Mouse (Mus musculus) C2C12 (cell line): ENCODE measurements at regions not wholly inside any gene's neighbourhood (a gene's known extent, or its start where the extent isn't known, plus 50 kb on each side); places are given as distances from the start of the nearest gene placed in this dataset.
"Not testable (repeated sequence)": the region's sequence is repeated elsewhere in the genome, so short reads cannot be mapped to it uniquely, and the experiment has no call there.

ENCODE experiments used
- H3K27me3 ChIP-seq: one replicate; pipeline ENCODE4 v1.6.1; 2011; ENCODE audit not compliant: control insufficient read depth, insufficient read depth, insufficient read length
- H3K36me3 ChIP-seq: one replicate; pipeline ENCODE4 v1.6.1; 2011; ENCODE audit not compliant: control insufficient read depth, insufficient read depth
- H3K4me3 ChIP-seq: one replicate; pipeline ENCODE4 v1.5.1; 2011; ENCODE audit warnings: mild to moderate bottlenecking, control low read depth; ENCODE audit not compliant: poor library complexity, insufficient read depth, severe bottlenecking
- H3K79me2 ChIP-seq: one replicate; pipeline ENCODE4 v1.6.1; 2011; ENCODE audit not compliant: control insufficient read depth, insufficient read depth
- H3K79me3 ChIP-seq: one replicate; pipeline ENCODE4 v1.6.1; 2011; ENCODE audit warnings: low read depth, control low read depth
- H3ac ChIP-seq: one replicate; pipeline ENCODE3; 2011; ENCODE audit warnings: low read depth; ENCODE audit not compliant: control insufficient read depth, insufficient read length
- CEBPB ChIP-seq: IDR thresholded peaks from one replicate; pipeline ENCODE4 v1.6.1; 2011; ENCODE audit warnings: low read depth, mild to moderate bottlenecking, control low read depth, moderate library complexity
- CTCF ChIP-seq: IDR thresholded peaks from one replicate; pipeline ENCODE4 v1.5.1; 2011; ENCODE audit not compliant: control insufficient read depth, insufficient read depth, insufficient read length
- FOSL1 ChIP-seq: IDR thresholded peaks from one replicate; pipeline ENCODE4 v1.8.0; 2011; ENCODE audit warnings: mild to moderate bottlenecking, low read length; ENCODE audit not compliant: poor library complexity, insufficient read depth, severe bottlenecking
- MAX ChIP-seq: IDR thresholded peaks from one replicate; pipeline ENCODE4 v1.6.1; 2011; ENCODE audit warnings: mild to moderate bottlenecking, control low read depth
- MYOD1 ChIP-seq: IDR thresholded peaks from one replicate; pipeline ENCODE4 v1.6.1; 2011; ENCODE audit warnings: low read depth; ENCODE audit not compliant: control insufficient read depth, insufficient read length
- MYOG ChIP-seq: IDR thresholded peaks from one replicate; pipeline ENCODE4 v1.6.1; 2011; ENCODE audit not compliant: control insufficient read depth, insufficient read length; ENCODE audit errors: extremely low read depth
- USF1 ChIP-seq: IDR thresholded peaks from one replicate; pipeline ENCODE4 v1.6.1; 2011; ENCODE audit warnings: low read depth, mild to moderate bottlenecking, control low read depth, moderate library complexity

DNA sequence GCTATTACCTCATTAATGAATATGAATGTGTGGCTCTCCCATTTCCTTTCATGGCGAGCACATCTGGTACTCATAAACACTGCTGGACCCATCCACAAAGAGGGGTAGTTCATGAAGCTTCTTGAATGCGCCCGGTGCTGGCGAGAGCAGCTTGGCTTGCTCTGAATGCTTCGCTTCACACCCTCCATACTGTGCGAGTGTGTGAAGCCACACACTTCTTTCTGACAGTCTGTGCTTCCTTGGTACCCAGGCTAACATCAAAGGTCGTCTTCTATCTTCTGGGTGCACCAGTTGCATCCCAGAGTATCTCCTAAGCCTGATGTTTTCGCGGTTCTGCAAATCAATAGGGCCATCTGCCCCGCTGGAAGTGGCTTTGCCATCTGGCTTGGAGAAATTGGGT is 85.8 kb upstream of the Cntn1 start:
- Histone ChIP-seq H3K27me3 (no peaks in the 10 kb centered on the region), H3K36me3 (no peaks in the 10 kb centered on the region), H3K4me3 (no peak overlapping the region), H3K79me2 (no peaks in the 10 kb centered on the region), H3K79me3 (no peaks in the 10 kb centered on the region), H3ac (no peak overlapping the region)
- TF ChIP-seq MYOD1 (no peak), USF1 (no peak), CEBPB (no peak), MYOG (no peak), CTCF (no peak), MAX (no peak), FOSL1 (no peak)

DNA sequence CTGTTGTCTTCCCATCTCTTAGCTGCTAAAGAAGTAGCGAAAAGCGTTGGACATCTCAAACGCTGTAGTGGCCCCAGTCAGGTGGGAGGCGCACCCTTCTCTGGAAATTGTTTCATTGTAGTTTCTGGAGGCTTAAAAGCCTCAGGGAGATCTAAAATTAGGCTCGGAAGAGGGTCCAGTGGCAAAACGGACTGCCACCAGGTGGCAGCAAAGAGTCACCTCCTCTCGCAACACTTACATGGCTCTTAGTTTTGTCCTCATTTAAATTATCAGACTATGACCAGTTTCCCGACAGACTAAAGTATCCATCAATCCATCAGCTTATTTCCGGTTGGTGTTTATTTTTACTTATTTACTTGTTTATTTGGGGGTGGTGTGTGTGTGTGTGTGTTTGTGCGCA is 81.6 kb upstream of the Cntn1 start:
- Histone ChIP-seq H3K27me3 (no peaks in the 10 kb centered on the region), H3K36me3 (no peaks in the 10 kb centered on the region), H3K4me3 (no peak overlapping the region), H3K79me2 (no peaks in the 10 kb centered on the region), H3K79me3 (no peaks in the 10 kb centered on the region), H3ac (no peak overlapping the region)
- TF ChIP-seq CTCF = peak; percentile 72
- TF ChIP-seq CEBPB = no peak

DNA sequence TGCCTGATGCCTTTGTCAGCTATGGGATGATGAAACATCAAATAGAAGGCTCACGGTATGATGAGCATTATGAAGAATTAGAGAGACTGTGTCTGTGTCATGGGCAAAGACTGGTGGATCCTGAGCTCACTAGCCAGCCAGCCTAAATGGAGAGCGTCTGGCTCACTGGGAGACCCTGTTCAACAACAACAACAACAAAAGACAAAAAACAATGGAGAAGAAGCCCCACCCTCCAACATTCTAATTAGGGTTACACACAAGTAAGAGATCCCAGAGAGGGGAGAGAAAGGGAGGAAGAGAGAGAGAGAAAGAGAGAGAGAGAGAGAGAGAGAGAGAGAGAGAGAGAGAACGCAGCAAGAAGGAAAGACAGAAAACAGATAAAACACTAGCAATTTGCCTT is 79.6 kb upstream of the Cntn1 start:
- no peaks in the 10 kb centered on the region for H3K36me3 ChIP-seq
- H3K27me3 ChIP-seq = no peaks in the 10 kb centered on the region
- TF ChIP-seq CTCF (no peak), CEBPB (no peak), MYOG (no peak), USF1 (no peak), MYOD1 (no peak), MAX (no peak), FOSL1 (no peak)

DNA sequence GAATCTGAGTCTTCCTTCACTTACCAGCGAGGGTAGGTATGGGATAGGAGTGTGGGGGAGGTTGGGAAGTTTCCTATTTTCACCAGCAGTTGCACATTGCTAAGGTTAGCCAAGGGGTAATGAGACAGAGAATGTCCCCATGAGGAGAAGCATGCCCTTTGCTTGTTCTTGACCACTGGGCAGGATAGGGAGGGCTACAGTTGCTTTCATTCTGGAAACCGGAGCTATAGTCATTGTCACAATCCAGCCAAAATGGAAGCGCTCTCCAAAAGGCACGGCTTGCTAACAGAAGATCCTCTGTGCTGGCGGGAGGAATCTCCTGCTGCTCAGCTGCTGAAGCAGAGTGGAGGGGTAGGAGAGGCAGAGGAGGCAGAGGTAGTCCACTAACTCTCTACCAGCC is 79.1 kb upstream of the Cntn1 start:
- TF ChIP-seq FOSL1 (no peak), CEBPB (no peak), CTCF (no peak), MYOD1 (no peak), USF1 (no peak), MYOG (no peak), MAX (no peak)
- no peaks in the 10 kb centered on the region for H3K79me2 ChIP-seq
- H3K36me3 ChIP-seq = no peaks in the 10 kb centered on the region
- H3K79me3 ChIP-seq = no peaks in the 10 kb centered on the region
- H3K27me3 ChIP-seq = no peaks in the 10 kb centered on the region
- no peak overlapping the region for H3K4me3 ChIP-seq
- no peak overlapping the region for H3ac ChIP-seq

More for the DNA sequence above, 79.6 kb upstream of the Cntn1 start:
- Histone ChIP-seq H3K79me3 (no peaks in the 10 kb centered on the region), H3K4me3 (no peak overlapping the region), H3K79me2 (no peaks in the 10 kb centered on the region), H3ac (no peak overlapping the region)

DNA sequence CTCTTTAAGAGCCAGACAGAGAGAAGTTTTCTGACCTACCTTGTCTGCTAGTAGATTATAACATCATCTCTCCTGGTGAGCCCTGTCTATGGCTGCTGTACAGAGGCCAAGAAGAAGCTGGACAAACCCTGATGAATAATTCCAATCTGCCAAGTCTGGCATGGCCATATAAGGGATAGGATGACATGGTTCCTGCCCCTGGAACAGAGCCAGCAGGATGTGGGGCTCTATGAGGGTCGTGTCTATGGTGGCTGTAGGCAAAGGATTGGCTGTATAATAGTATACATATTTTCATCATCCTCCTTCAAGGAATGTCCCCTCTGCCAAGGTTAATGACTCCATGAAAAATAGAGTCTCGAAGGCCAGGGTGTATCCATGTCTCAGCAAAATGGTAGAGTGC is 75.4 kb upstream of the Cntn1 start:
- Histone ChIP-seq H3K27me3 (no peaks in the 10 kb centered on the region), H3K4me3 (no peak overlapping the region), H3K79me3 (no peaks in the 10 kb centered on the region), H3K36me3 (no peaks in the 10 kb centered on the region), H3ac (no peak overlapping the region), H3K79me2 (no peaks in the 10 kb centered on the region)
- TF ChIP-seq CTCF (no peak), MYOG (no peak), FOSL1 (no peak), MYOD1 (no peak), CEBPB (no peak), USF1 (no peak)

DNA sequence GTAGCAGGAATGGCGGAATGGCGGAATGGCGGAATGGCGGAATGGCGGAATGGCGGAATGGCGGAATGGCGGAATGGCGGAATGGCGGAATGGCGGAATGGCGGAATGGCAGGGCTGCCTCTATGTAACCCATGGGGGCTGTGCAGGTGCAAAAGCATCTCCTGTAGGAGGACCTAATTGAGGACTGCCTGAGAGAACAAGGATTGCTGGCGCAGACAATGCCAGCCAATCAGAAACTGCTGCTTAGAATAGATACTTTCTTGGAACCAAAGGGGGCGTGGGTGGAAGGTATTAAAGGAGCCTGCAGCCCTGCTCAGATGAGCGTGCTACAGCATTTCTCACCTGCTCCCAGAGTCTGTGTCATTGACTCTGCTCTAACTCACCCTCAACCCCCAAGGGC is 67.8 kb upstream of the Cntn1 start:
- H3K4me3 ChIP-seq = not testable (repeated sequence)

DNA sequence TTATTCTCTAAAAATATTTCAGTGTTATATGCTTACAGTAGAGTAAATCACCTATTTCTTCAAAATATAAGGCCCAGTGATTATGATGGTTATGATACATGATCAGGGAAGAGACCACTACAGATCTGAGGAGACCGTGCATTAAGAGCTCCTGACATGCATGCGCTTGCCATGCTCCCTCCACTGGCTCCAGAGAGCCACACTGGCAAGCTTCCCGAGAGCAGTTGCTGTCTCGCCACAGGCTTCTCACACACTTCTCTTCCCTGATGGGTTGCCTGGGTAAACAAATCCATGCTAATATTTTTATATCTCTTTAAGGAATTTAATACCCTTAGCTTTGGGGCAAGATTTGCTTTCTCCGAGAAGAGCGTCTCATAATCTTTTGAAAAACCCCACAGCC is 50.9 kb upstream of the Cntn1 start:
- no peak overlapping the region for H3ac ChIP-seq
- H3K79me2 ChIP-seq = no peaks in the 10 kb centered on the region
- no peaks in the 10 kb centered on the region for H3K79me3 ChIP-seq
- H3K4me3 ChIP-seq = no peak overlapping the region
- no peak for TF ChIP-seq USF1
- TF ChIP-seq FOSL1 = no peak
- H3K27me3 ChIP-seq = no peaks in the 10 kb centered on the region
- H3K36me3 ChIP-seq = no peaks in the 10 kb centered on the region

More for the DNA sequence above, 67.8 kb upstream of the Cntn1 start:
- H3K79me3 ChIP-seq, H3ac ChIP-seq, H3K27me3 ChIP-seq, H3K36me3 ChIP-seq, H3K79me2 ChIP-seq: not testable (repeated sequence)
